Mouse (Mus musculus): ENCODE measurements around the gene Snx29. TPM values are rescaled to one million over a fixed set of nuclear protein-coding genes. Genes with fewer than 3 reads are reported as not detected.

The Snx29 gene
- polyA plus RNA-seq, 1 experiment from 2014 or later = 15.3 TPM

- no peak overlapping the region for H3K27ac ChIP-seq (ENCODE audit: low read depth, low read length)
- ATAC-seq (ENCODE audit: low FRiP score) = no peak
- no peak overlapping the region for H3K4me2 ChIP-seq (replicated peaks; ENCODE audit: low read depth, low read length)
- WGBS = 91% methylated on average over 7 of the region's 7 CpGs
- H3K27me3 ChIP-seq (ENCODE audit: control insufficient read depth, insufficient read depth, low read length) = no peaks in the 10 kb centered on the region
- no peak overlapping the region for H3K9ac ChIP-seq (ENCODE audit: low read depth, low read length)
- no peak overlapping the region for H3K4me3 ChIP-seq (ENCODE audit: low read depth, low read length)
- H3K4me1 ChIP-seq (replicated peaks; ENCODE audit: control insufficient read depth, insufficient read depth, low read length) = no peaks in the 10 kb centered on the region
- H3K9me3 ChIP-seq (ENCODE audit: control insufficient read depth, low read length) = no peaks in the 10 kb centered on the region
- DNase-seq (ENCODE audit: low spot score) = no peak
- no peaks in the 10 kb centered on the region for H3K36me3 ChIP-seq (ENCODE audit: control insufficient read depth, insufficient read depth, low read length)
Observed at GRCm38 (mm10) chr16:11742351-11742750, 419.6 kb downstream of the Snx29 start.

DNA sequence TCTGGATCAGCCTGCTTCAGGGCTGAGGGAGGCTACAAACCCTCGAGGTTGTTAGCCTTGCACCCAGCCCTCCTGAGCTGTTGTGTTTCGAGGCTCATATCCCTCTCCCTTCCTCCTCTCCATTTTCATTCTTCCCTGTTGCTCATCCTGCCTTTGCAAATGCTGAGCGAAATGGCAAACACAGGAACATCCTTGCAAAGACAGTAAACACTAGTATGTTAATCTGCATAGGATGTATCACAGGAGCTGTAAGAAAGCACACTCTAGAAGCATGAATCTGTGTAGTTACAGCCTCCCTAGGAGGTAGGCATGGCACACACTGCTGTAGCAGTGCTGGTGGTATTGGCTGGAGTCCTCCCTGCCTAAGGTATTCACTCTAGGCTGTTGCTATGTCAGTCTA is 420.3 kb downstream of the Snx29 start:
- 67% methylated on average over 3 of the region's 3 CpGs for WGBS
- no peaks in the 10 kb centered on the region for H3K27me3 ChIP-seq (ENCODE audit: control insufficient read depth, insufficient read depth, low read length)
- no peak overlapping the region for H3K4me3 ChIP-seq (ENCODE audit: low read depth, low read length)
- no peak overlapping the region for H3K9ac ChIP-seq (ENCODE audit: low read depth, low read length)
- H3K9me3 ChIP-seq (ENCODE audit: control insufficient read depth, low read length) = no peaks in the 10 kb centered on the region
- no peaks in the 10 kb centered on the region for H3K36me3 ChIP-seq (ENCODE audit: control insufficient read depth, insufficient read depth, low read length)
- ATAC-seq (ENCODE audit: low FRiP score) (no peak), DNase-seq (ENCODE audit: low spot score) (no peak)
- H3K4me1 ChIP-seq (replicated peaks; ENCODE audit: control insufficient read depth, insufficient read depth, low read length) = no peaks in the 10 kb centered on the region
- H3K27ac ChIP-seq (ENCODE audit: low read depth, low read length) = no peak overlapping the region
- no peak overlapping the region for H3K4me2 ChIP-seq (replicated peaks; ENCODE audit: low read depth, low read length)

- no peaks in the 10 kb centered on the region for H3K9me3 ChIP-seq (ENCODE audit: control insufficient read depth, low read length)
- no peak overlapping the region for H3K27ac ChIP-seq (ENCODE audit: low read depth, low read length)
- WGBS = 82% methylated on average over 4 of the region's 4 CpGs
- DNase-seq (ENCODE audit: low spot score) (no peak), ATAC-seq (ENCODE audit: low FRiP score) (no peak)
- H3K4me1 ChIP-seq (replicated peaks; ENCODE audit: control insufficient read depth, insufficient read depth, low read length) = no peaks in the 10 kb centered on the region
- H3K9ac ChIP-seq (ENCODE audit: low read depth, low read length) = no peak overlapping the region
- H3K4me3 ChIP-seq (ENCODE audit: low read depth, low read length) = no peak overlapping the region
- H3K4me2 ChIP-seq (replicated peaks; ENCODE audit: low read depth, low read length) = no peak overlapping the region
- no peaks in the 10 kb centered on the region for H3K36me3 ChIP-seq (ENCODE audit: control insufficient read depth, insufficient read depth, low read length)
- H3K27me3 ChIP-seq (ENCODE audit: control insufficient read depth, insufficient read depth, low read length) = no peaks in the 10 kb centered on the region
Observed at GRCm38 (mm10) chr16:11743724-11744123, 421.0 kb downstream of the Snx29 start.

- Histone ChIP-seq H3K27me3 (ENCODE audit: control insufficient read depth, insufficient read depth, low read length) (no peaks in the 10 kb centered on the region), H3K4me1 (replicated peaks; ENCODE audit: control insufficient read depth, insufficient read depth, low read length) (no peaks in the 10 kb centered on the region), H3K4me3 (ENCODE audit: low read depth, low read length) (no peak overlapping the region), H3K4me2 (replicated peaks; ENCODE audit: low read depth, low read length) (no peak overlapping the region), H3K27ac (ENCODE audit: low read depth, low read length) (no peak overlapping the region), H3K9ac (ENCODE audit: low read depth, low read length) (no peak overlapping the region), H3K9me3 (ENCODE audit: control insufficient read depth, low read length) (no peaks in the 10 kb centered on the region), H3K36me3 (ENCODE audit: control insufficient read depth, insufficient read depth, low read length) (no peaks in the 10 kb centered on the region)
- DNase-seq (ENCODE audit: low spot score) = no peak
- WGBS = 94% methylated on average over 2 of the region's 2 CpGs
- no peak for ATAC-seq (ENCODE audit: low FRiP score)
Observed at GRCm38 (mm10) chr16:11746036-11746435, 423.3 kb downstream of the Snx29 start.

DNA sequence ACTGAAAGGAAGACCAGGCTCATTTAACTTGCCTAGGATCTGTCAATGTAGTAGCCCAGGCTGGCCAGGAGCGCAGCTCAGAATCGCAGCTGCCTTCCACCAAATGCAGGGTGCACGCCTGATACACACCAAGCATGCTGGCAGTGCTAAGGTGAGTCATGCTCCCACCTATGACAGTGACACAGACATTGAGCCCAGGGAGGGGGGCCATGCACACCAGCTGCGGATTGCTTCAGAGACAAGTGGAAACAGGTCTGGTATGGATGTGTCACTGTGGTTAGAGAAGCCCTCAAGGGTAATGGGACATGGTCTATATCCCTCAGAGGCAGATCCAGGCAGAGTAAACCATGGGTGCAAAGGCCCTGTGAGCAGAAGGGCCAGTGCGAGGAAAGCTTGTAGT is 425.2 kb downstream of the Snx29 start:
- H3K9me3 ChIP-seq (ENCODE audit: control insufficient read depth, low read length) = no peaks in the 10 kb centered on the region
- H3K27me3 ChIP-seq (ENCODE audit: control insufficient read depth, insufficient read depth, low read length) = no peaks in the 10 kb centered on the region
- no peaks in the 10 kb centered on the region for H3K36me3 ChIP-seq (ENCODE audit: control insufficient read depth, insufficient read depth, low read length)
- no peak overlapping the region for H3K27ac ChIP-seq (ENCODE audit: low read depth, low read length)
- DNase-seq (ENCODE audit: low spot score) (no peak), ATAC-seq (ENCODE audit: low FRiP score) (no peak)
- no peaks in the 10 kb centered on the region for H3K4me1 ChIP-seq (replicated peaks; ENCODE audit: control insufficient read depth, insufficient read depth, low read length)
- no peak overlapping the region for H3K4me2 ChIP-seq (replicated peaks; ENCODE audit: low read depth, low read length)
- H3K4me3 ChIP-seq (ENCODE audit: low read depth, low read length) = no peak overlapping the region
- no peak overlapping the region for H3K9ac ChIP-seq (ENCODE audit: low read depth, low read length)
- WGBS = 91% methylated on average over 5 of the region's 5 CpGs

GRCm38 (mm10) chr16:11749111-11749510 is 426.4 kb downstream of the Snx29 start:
- Histone ChIP-seq H3K27ac (ENCODE audit: low read depth, low read length) (no peak overlapping the region), H3K4me3 (ENCODE audit: low read depth, low read length) (no peak overlapping the region), H3K36me3 (ENCODE audit: control insufficient read depth, insufficient read depth, low read length) (no peaks in the 10 kb centered on the region), H3K4me2 (replicated peaks; ENCODE audit: low read depth, low read length) (no peak overlapping the region), H3K9ac (ENCODE audit: low read depth, low read length) (no peak overlapping the region), H3K4me1 (replicated peaks; ENCODE audit: control insufficient read depth, insufficient read depth, low read length) (no peaks in the 10 kb centered on the region), H3K27me3 (ENCODE audit: control insufficient read depth, insufficient read depth, low read length) (no peaks in the 10 kb centered on the region), H3K9me3 (ENCODE audit: control insufficient read depth, low read length) (no peaks in the 10 kb centered on the region)
- ATAC-seq (ENCODE audit: low FRiP score) = no peak
- DNase-seq (ENCODE audit: low spot score) = no peak
- 90% methylated on average over 3 of the region's 3 CpGs for WGBS

GRCm38 (mm10) chr16:11750605-11751004 is 427.9 kb downstream of the Snx29 start:
- Histone ChIP-seq H3K4me3 (ENCODE audit: low read depth, low read length) (no peak overlapping the region), H3K9me3 (ENCODE audit: control insufficient read depth, low read length) (no peaks in the 10 kb centered on the region), H3K4me2 (replicated peaks; ENCODE audit: low read depth, low read length) (no peak overlapping the region), H3K27me3 (ENCODE audit: control insufficient read depth, insufficient read depth, low read length) (no peaks in the 10 kb centered on the region), H3K4me1 (replicated peaks; ENCODE audit: control insufficient read depth, insufficient read depth, low read length) (no peaks in the 10 kb centered on the region), H3K27ac (ENCODE audit: low read depth, low read length) (no peak overlapping the region), H3K36me3 (ENCODE audit: control insufficient read depth, insufficient read depth, low read length) (no peaks in the 10 kb centered on the region), H3K9ac (ENCODE audit: low read depth, low read length) (no peak overlapping the region)
- ATAC-seq (ENCODE audit: low FRiP score) (no peak), DNase-seq (ENCODE audit: low spot score) (no peak)

GRCm38 (mm10) chr16:11752557-11752956 is 429.8 kb downstream of the Snx29 start:
- no peak overlapping the region for H3K27ac ChIP-seq (ENCODE audit: low read depth, low read length)
- no peaks in the 10 kb centered on the region for H3K36me3 ChIP-seq (ENCODE audit: control insufficient read depth, insufficient read depth, low read length)
- no peaks in the 10 kb centered on the region for H3K27me3 ChIP-seq (ENCODE audit: control insufficient read depth, insufficient read depth, low read length)
- H3K9me3 ChIP-seq (ENCODE audit: control insufficient read depth, low read length) = no peaks in the 10 kb centered on the region
- no peak overlapping the region for H3K4me2 ChIP-seq (replicated peaks; ENCODE audit: low read depth, low read length)
- no peak overlapping the region for H3K4me3 ChIP-seq (ENCODE audit: low read depth, low read length)
- no peak overlapping the region for H3K9ac ChIP-seq (ENCODE audit: low read depth, low read length)
- no peaks in the 10 kb centered on the region for H3K4me1 ChIP-seq (replicated peaks; ENCODE audit: control insufficient read depth, insufficient read depth, low read length)
- 87% methylated on average over 5 of the region's 5 CpGs for WGBS
- no peak for ATAC-seq (ENCODE audit: low FRiP score)
- DNase-seq (ENCODE audit: low spot score) = no peak

DNA sequence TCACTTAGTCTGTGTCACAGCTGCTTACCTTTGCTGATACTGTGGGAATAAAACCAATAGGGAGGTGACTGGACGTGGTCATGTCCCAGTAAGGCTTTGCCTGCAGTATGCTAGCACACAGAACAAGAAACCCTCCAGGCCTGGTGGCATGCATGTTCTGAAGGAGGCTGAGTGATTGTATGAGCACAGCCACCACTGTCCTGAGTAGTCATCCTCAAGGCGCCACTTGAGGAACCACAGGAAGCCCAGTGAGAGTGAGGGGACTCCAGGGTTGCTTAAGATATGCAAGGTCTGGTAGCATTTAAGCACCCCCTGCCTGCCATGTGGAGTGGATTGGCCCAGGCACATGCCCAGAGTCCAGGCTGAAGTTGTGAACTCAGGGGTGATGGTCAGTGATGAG is 430.8 kb downstream of the Snx29 start:
- Histone ChIP-seq H3K36me3 (ENCODE audit: control insufficient read depth, insufficient read depth, low read length) (no peaks in the 10 kb centered on the region), H3K4me1 (replicated peaks; ENCODE audit: control insufficient read depth, insufficient read depth, low read length) (no peaks in the 10 kb centered on the region), H3K9ac (ENCODE audit: low read depth, low read length) (no peak overlapping the region), H3K4me3 (ENCODE audit: low read depth, low read length) (no peak overlapping the region), H3K27ac (ENCODE audit: low read depth, low read length) (no peak overlapping the region), H3K9me3 (ENCODE audit: control insufficient read depth, low read length) (no peaks in the 10 kb centered on the region), H3K4me2 (replicated peaks; ENCODE audit: low read depth, low read length) (no peak overlapping the region), H3K27me3 (ENCODE audit: control insufficient read depth, insufficient read depth, low read length) (no peaks in the 10 kb centered on the region)
- ATAC-seq (ENCODE audit: low FRiP score) (no peak), DNase-seq (ENCODE audit: low spot score) (no peak)
- WGBS = 82% methylated on average over 2 of the region's 2 CpGs

Data from hindbrain, embryonic 11.5 days (tissue).